In the genomic region with DNA sequence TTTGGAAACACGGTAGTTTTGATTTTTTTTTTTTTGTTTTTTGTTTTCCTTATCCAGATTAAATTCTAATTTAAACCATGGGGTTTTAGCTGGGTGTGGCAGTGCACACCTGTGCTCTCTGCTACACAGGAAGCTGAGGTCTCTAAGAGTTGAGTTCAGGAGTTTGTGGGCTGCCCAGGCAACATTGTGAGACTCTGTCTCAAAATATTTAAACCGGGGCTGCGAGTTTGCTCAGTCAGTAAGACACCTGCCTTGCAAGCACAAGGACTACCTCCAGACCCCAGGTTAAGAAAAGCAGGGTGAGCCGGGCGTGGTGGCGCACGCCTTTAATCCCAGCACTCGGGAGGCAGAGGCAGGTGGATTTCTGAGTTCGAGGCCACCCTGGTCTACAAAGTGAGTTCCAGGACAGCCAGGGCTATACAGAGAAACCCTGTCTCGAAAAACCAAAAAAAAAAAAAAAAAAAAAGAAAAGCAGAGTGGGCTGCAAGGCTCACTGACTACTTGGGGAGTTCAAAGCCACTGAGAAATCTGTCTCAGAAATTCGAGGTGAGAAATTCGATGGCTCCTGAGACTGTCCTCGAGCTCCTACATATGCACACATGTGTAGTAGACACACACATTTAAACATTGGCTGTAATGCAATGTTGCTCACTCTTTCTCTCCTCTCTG, we compare ENCODE assay signal across 16 mouse cellular contexts. TPM values are rescaled to one million over a fixed set of nuclear protein-coding genes. Genes with fewer than 3 reads are reported as not detected.
DNase-seq lines count a peak whose midpoint lies in the region; ATAC-seq and TF ChIP-seq lines count a peak whose summit lies in the region.
"Had no signal": no experiment of that assay in that cellular context is flagged by ENCODE, and none has a peak within 500 bp of the region (broad histone marks: within the 10 kb centered on the region; RNA-seq: fewer than 3 reads in every experiment).

No protein-coding gene starts in this region.

- H3K9ac ChIP-seq in forebrain, embryonic 11.5 days (ENCODE audit: low read length) = no peak overlapping the region
- H3K9ac ChIP-seq in forebrain, embryonic 15.5 days (replicated peaks) = no peak overlapping the region
- H3K9ac ChIP-seq: hindbrain, embryonic 12.5 days; liver, embryonic 15.5 days; midbrain, embryonic 12.5 days; neural tube, embryonic 13.5 days had no signal

- no peak overlapping the region for H3K4me3 ChIP-seq in forebrain, embryonic 11.5 days (ENCODE audit: low read depth, low read length)
- no peak overlapping the region for H3K4me3 ChIP-seq in forebrain, embryonic 15.5 days
- H3K4me3 ChIP-seq in spleen, adult 2 months (ENCODE audit: extremely low read depth, insufficient read depth, insufficient read length) = no peak overlapping the region
- no peak overlapping the region for H3K4me3 ChIP-seq in thymus, adult 2 months (ENCODE audit: control insufficient read depth, insufficient read depth, low read length)
- H3K4me3 ChIP-seq: hindbrain, embryonic 12.5 days; liver, embryonic 15.5 days; midbrain, embryonic 12.5 days; neural tube, embryonic 13.5 days had no signal

- no peaks in the 10 kb centered on the region for H3K36me3 ChIP-seq in forebrain, embryonic 11.5 days (ENCODE audit: control insufficient read depth, insufficient read depth, low read length)
- no peaks in the 10 kb centered on the region for H3K36me3 ChIP-seq in forebrain, embryonic 15.5 days
- no peaks in the 10 kb centered on the region for H3K36me3 ChIP-seq in spleen, adult 2 months (ENCODE audit: control insufficient read depth, insufficient read depth, low read length)
- H3K36me3 ChIP-seq in thymus, adult 2 months (ENCODE audit: control insufficient read depth, insufficient read depth, low read length) = no peaks in the 10 kb centered on the region
- H3K36me3 ChIP-seq: hindbrain, embryonic 12.5 days; liver, embryonic 15.5 days; midbrain, embryonic 12.5 days; neural tube, embryonic 13.5 days had no signal

- no peak overlapping the region for H3K4me2 ChIP-seq in forebrain, embryonic 11.5 days (ENCODE audit: low read depth, low read length, severe bottlenecking)
- no peak overlapping the region for H3K4me2 ChIP-seq in forebrain, embryonic 15.5 days (replicated peaks)
- H3K4me2 ChIP-seq: hindbrain, embryonic 12.5 days; midbrain, embryonic 12.5 days had no signal

- no peak for TF ChIP-seq POLR2A in spleen, adult 2 months (IDR thresholded peaks at IDR 0.05; ENCODE audit: low read depth, low read length)
- no peak for TF ChIP-seq POLR2A in thymus, adult 2 months (IDR thresholded peaks at IDR 0.05; ENCODE audit: control insufficient read depth, extremely low read depth, insufficient read depth, low read length, poor library complexity)

- DNase-seq in forebrain, embryonic 11.5 days (ENCODE audit: low spot score) = peak; percentile 31
- no peak for DNase-seq in spleen, adult 2 months (ENCODE audit: low read depth in 1 of 2, low spot score in 2 of 2)
- no peak for DNase-seq in spleen, postnatal 4 days (ENCODE audit: low spot score in 2 of 2)
- DNase-seq in thymus, adult 2 months = peak; percentile 60
- no peak for DNase-seq in adrenal gland, adult 18-20 months (ENCODE audit: low spot score in 2 of 2)
- DNase-seq in embryo, embryonic 10 days (ENCODE audit: low spot score) = no peak
- DNase-seq: cerebellum, adult 11 months; right cerebral cortex, adult 18-20 months had no signal

- H3K4me1 ChIP-seq in forebrain, embryonic 11.5 days (replicated peaks; ENCODE audit: control insufficient read depth, insufficient read depth, low read length) = no peaks in the 10 kb centered on the region; the same call in 1 of the 2 replicates
- peaks cover 9% of the 10 kb centered on the region for H3K4me1 ChIP-seq in forebrain, embryonic 15.5 days
- H3K4me1 ChIP-seq in spleen, adult 2 months (ENCODE audit: control insufficient read depth, insufficient read depth, insufficient read length) = peaks cover 19% of the 10 kb centered on the region
- peaks cover 27% of the 10 kb centered on the region for H3K4me1 ChIP-seq in thymus, adult 2 months (replicated peaks; ENCODE audit: control insufficient read depth, insufficient read depth, low read length)

- ATAC-seq in forebrain, embryonic 11.5 days (replicated peaks; ENCODE audit: low FRiP score) = no peak
- no peak for ATAC-seq in forebrain, embryonic 15.5 days (replicated peaks)
- no peak for ATAC-seq in erythroid progenitor cell, adult 5-6 weeks (replicated peaks; ENCODE audit: low FRiP score, poor library complexity, severe bottlenecking)
- ATAC-seq: Patski had no signal

- WGBS in forebrain, embryonic 11.5 days = 90% methylated on average over 12 of the region's 13 CpGs
- 87% methylated on average over 12 of the region's 13 CpGs for WGBS in forebrain, embryonic 15.5 days
- WGBS in spleen, adult 2 months = 52% methylated on average over 12 of the region's 13 CpGs
- WGBS in thymus, adult 2 months = 20% methylated on average over 12 of the region's 13 CpGs

- no peak for TF ChIP-seq CTCF in spleen, adult 2 months (IDR thresholded peaks at IDR 0.05; ENCODE audit: extremely low read depth, insufficient read depth, insufficient read length, insufficient replicate concordance)
- TF ChIP-seq CTCF in thymus, adult 2 months (IDR thresholded peaks at IDR 0.05; ENCODE audit: borderline replicate concordance, control insufficient read depth, extremely low read depth, insufficient read depth, low read length, poor library complexity) = no peak

- H3K27ac ChIP-seq in forebrain, embryonic 11.5 days (ENCODE audit: low read depth, low read length) = no peak overlapping the region
- H3K27ac ChIP-seq in forebrain, embryonic 15.5 days (replicated peaks) = no peak overlapping the region
- peak overlapping the region; percentile 46; the same call in 1 of the 2 replicates for H3K27ac ChIP-seq in spleen, adult 2 months (ENCODE audit: insufficient read depth, low read length)
- peak overlapping the region; percentile 29; the same call in 1 of the 2 replicates for H3K27ac ChIP-seq in thymus, adult 2 months (ENCODE audit: control insufficient read depth, insufficient read depth, low read length)
- H3K27ac ChIP-seq: hindbrain, embryonic 12.5 days; kidney, postnatal 0 days; midbrain, embryonic 12.5 days; neural tube, embryonic 13.5 days had no signal

- H3K9me3 ChIP-seq in forebrain, embryonic 11.5 days (ENCODE audit: control insufficient read depth, low read length) = no peaks in the 10 kb centered on the region
- no peaks in the 10 kb centered on the region for H3K9me3 ChIP-seq in forebrain, embryonic 15.5 days
- H3K9me3 ChIP-seq: hindbrain, embryonic 12.5 days; liver, embryonic 15.5 days; midbrain, embryonic 12.5 days; neural tube, embryonic 13.5 days had no signal

- no peaks in the 10 kb centered on the region for H3K27me3 ChIP-seq in forebrain, embryonic 11.5 days (ENCODE audit: control insufficient read depth, insufficient read depth, low read length)
- H3K27me3 ChIP-seq in forebrain, embryonic 15.5 days = no peaks in the 10 kb centered on the region
- H3K27me3 ChIP-seq in spleen, adult 2 months (ENCODE audit: control insufficient read depth, insufficient read depth, low read length) = no peaks in the 10 kb centered on the region
- H3K27me3 ChIP-seq in thymus, adult 2 months (ENCODE audit: control insufficient read depth, insufficient read depth, low read length) = no peaks in the 10 kb centered on the region
- H3K27me3 ChIP-seq: hindbrain, embryonic 12.5 days; liver, embryonic 15.5 days; neural tube, embryonic 13.5 days; Patski had no signal

RNA-seq across cellular contexts. Expression of gene Skil, which starts 11.9 kb away (rescaled TPM):
- 31.6 and 33.5 TPM in 2 replicates for polyA plus RNA-seq in forebrain, embryonic 11.5 days (2014; fragmentation: Nextera tagmentation; extraction: Ambion mirVana)
- polyA plus RNA-seq in forebrain, embryonic 15.5 days (2015; fragmentation: Nextera tagmentation; extraction: Ambion mirVana) = 28.6 and 30.7 TPM in 2 replicates
- 4.7 and 5.5 TPM in 2 replicates for polyA plus RNA-seq in spleen, adult 2 months (2012; rRNA removed)
- polyA plus RNA-seq in thymus, adult 2 months (2012; rRNA removed) = 12.4 and 13.1 TPM in 2 replicates
- total RNA-seq in erythroid progenitor cell, adult 5-6 weeks (2015; ENCODE audit: low replicate concordance) = 2.9 and 8.4 TPM in 2 replicates
- total RNA-seq in erythroid progenitor cell, adult 5-6 weeks (2017; ENCODE audit: low replicate concordance) = 4.9 and 13.2 TPM in 2 replicates
- total RNA-seq in adrenal gland, adult 18-20 months (2021) = 10 to 100 TPM; 24.3 to 34.4 TPM

Comparison
In these comparisons a context has a peak if more than half of its experiments do, and no peak if none do; other contexts are left out.
1. DNase-seq: peak in forebrain, embryonic 11.5 days (single experiment) and thymus, adult 2 months (single experiment); none in spleen, adult 2 months (0 of 2), spleen, postnatal 4 days (0 of 2), adrenal gland, adult 18-20 months (0 of 2) and embryo, embryonic 10 days (single experiment).
2. H3K27ac ChIP-seq: peak in spleen, adult 2 months (single experiment) and thymus, adult 2 months (single experiment); none in forebrain, embryonic 11.5 days (single experiment) and forebrain, embryonic 15.5 days (single experiment).